Mouse (Mus musculus): ENCODE results near the gene March10. TPM values are rescaled to one million over a fixed set of nuclear protein-coding genes. Genes with fewer than 3 reads are reported as not detected.

The March10 gene
- polyA plus RNA-seq, 1 experiment, result 471 TPM

DNA sequence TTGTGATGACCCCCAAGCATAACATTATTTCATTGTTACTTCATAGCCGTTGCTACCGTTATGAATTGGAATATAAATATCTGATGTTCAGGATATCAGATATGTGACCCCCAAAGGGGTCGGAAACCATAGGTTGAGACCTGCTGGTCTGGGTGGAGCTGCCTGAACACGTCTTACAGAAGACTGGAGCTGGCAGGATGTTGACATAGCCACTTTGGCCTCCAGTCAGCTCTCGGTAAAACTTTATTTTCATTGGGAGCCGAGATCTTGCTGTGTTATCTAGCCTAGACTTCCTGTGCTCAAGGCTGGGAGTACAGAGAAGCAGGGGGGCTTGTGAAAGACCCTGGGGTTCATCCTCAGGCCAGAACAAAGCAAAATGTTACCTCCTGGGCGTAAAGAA lies 100.2 kb downstream of the March10 start:
- no peaks in the 10 kb centered on the region for H3K4me1 ChIP-seq (ENCODE audit: control insufficient read depth, insufficient read depth, low read length)
- H3K27me3 ChIP-seq (ENCODE audit: control insufficient read depth, insufficient read depth, low read length), result no peaks in the 10 kb centered on the region
- no peaks in the 10 kb centered on the region for H3K36me3 ChIP-seq (ENCODE audit: control insufficient read depth, insufficient read depth, low read length)
- no peak overlapping the region for H3K4me3 ChIP-seq (ENCODE audit: control insufficient read depth, low read depth, low read length)
- no peak overlapping the region for H3K27ac ChIP-seq (ENCODE audit: control insufficient read depth, insufficient read depth, low read depth, low read length)
- TF ChIP-seq POLR2A (IDR thresholded peaks at IDR 0.05; ENCODE audit: control insufficient read depth, low read depth, low read length), result no peak
- TF ChIP-seq CTCF (IDR thresholded peaks at IDR 0.05; ENCODE audit: control insufficient read depth, insufficient read depth, insufficient replicate concordance, low read depth, low read length), result no peak

DNA sequence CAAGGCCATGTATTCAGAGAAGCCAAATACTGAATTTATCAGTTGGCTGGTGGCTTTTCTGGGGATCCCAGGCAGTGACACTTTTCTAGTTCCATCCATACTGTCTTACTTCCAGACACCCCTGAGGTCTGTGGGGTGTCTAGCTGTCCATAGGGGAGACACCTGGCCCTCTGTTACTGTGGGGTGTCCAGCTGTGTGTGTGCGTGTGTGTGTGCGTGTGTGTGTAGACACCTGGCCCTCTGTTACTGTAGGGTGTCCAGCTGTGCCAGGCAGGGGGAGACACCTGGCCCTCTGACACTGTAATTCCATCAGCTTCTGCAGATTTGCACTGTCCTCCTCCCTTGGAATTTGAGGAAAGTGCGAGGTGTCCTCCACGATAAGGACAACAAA lies 102.6 kb downstream of the March10 start:
- TF ChIP-seq POLR2A (IDR thresholded peaks at IDR 0.05; ENCODE audit: control insufficient read depth, low read depth, low read length) (no peak), CTCF (IDR thresholded peaks at IDR 0.05; ENCODE audit: control insufficient read depth, insufficient read depth, insufficient replicate concordance, low read depth, low read length) (no peak)
- H3K36me3 ChIP-seq (ENCODE audit: control insufficient read depth, insufficient read depth, low read length), result no peaks in the 10 kb centered on the region
- no peak overlapping the region for H3K27ac ChIP-seq (ENCODE audit: control insufficient read depth, insufficient read depth, low read depth, low read length)
- H3K27me3 ChIP-seq (ENCODE audit: control insufficient read depth, insufficient read depth, low read length), result no peaks in the 10 kb centered on the region
- H3K4me3 ChIP-seq (ENCODE audit: control insufficient read depth, low read depth, low read length), result no peak overlapping the region
- peaks cover 9% of the 10 kb centered on the region for H3K4me1 ChIP-seq (ENCODE audit: control insufficient read depth, insufficient read depth, low read length)

DNA sequence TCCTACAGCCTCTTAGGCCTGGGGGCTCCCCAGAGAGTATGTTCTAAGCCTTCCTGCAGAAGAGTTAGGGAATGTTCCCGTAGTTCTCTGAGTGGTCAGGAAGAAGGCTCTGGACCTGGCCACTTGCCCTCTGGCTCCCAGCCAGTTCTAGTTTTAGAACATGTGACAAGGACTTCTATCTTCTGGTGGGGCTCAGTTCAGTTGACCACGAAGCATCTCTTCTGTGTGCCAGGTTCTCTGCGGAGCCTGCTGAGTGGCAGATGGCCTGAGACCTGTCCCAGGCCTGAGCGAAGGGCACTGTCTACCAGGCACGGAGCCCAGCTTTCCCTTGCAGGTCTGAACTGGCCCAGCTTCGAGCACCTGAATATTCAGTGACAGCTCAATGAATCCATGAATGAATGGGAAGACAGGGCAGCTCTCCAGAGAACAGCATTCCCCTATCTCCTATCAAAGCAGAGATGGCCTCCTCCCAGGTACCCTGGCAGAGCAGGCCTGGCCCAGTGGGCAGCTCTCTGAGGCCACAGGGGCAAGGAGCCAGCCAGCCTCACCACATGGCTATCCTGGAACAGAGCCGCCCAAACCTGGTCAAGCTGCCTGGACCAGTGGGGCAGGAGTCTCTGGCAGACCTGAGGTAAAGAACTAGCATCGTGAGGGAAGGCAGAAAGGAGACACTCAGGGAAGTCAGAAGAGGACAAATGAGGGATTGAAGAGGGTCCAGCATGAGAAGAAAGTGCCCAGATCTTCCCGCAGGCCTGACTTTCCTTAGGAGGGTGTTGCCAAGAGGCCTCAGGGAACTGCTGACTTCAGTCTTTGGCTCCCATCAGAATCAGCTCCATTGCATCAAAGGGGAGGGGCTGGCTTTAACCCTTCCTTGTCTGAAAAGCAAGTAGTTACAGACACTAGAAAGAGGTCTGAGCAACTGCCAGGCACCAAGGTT lies 103.3 kb downstream of the March10 start:
- H3K36me3 ChIP-seq (ENCODE audit: control insufficient read depth, insufficient read depth, low read length), result no peaks in the 10 kb centered on the region
- no peak overlapping the region for H3K27ac ChIP-seq (ENCODE audit: control insufficient read depth, insufficient read depth, low read depth, low read length)
- H3K27me3 ChIP-seq (ENCODE audit: control insufficient read depth, insufficient read depth, low read length), result no peaks in the 10 kb centered on the region
- TF ChIP-seq POLR2A (IDR thresholded peaks at IDR 0.05; ENCODE audit: control insufficient read depth, low read depth, low read length) (no peak), CTCF (IDR thresholded peaks at IDR 0.05; ENCODE audit: control insufficient read depth, insufficient read depth, insufficient replicate concordance, low read depth, low read length) (no peak)
- peaks cover 9% of the 10 kb centered on the region for H3K4me1 ChIP-seq (ENCODE audit: control insufficient read depth, insufficient read depth, low read length)
- no peak overlapping the region for H3K4me3 ChIP-seq (ENCODE audit: control insufficient read depth, low read depth, low read length)

DNA sequence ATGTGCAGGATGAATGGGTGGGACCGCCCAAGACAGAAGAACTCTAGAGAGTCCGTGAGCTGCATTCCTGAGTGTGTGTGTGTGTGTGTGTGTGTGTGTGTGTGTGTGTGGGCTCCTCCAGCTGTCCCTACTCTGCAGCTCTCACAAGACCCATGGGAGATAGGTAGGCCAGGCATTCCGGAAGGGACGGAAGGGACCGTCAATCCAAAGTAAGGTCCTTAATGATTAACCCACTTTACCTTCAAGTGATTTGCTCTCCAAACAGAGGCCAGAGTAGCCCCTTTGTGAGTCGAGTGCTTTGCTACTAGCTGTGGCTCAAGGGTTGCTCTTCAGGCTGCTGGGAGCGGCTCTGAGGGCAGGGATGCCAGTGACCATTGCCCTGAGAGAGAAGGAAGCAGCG lies 104.4 kb downstream of the March10 start:
- H3K4me1 ChIP-seq (ENCODE audit: control insufficient read depth, insufficient read depth, low read length), result peaks cover 9% of the 10 kb centered on the region
- H3K27ac ChIP-seq (ENCODE audit: control insufficient read depth, insufficient read depth, low read depth, low read length), result no peak overlapping the region
- no peak overlapping the region for H3K4me3 ChIP-seq (ENCODE audit: control insufficient read depth, low read depth, low read length)
- H3K36me3 ChIP-seq (ENCODE audit: control insufficient read depth, insufficient read depth, low read length), result no peaks in the 10 kb centered on the region
- TF ChIP-seq POLR2A (IDR thresholded peaks at IDR 0.05; ENCODE audit: control insufficient read depth, low read depth, low read length) (no peak), CTCF (IDR thresholded peaks at IDR 0.05; ENCODE audit: control insufficient read depth, insufficient read depth, insufficient replicate concordance, low read depth, low read length) (no peak)
- no peaks in the 10 kb centered on the region for H3K27me3 ChIP-seq (ENCODE audit: control insufficient read depth, insufficient read depth, low read length)

GRCm38 (mm10) chr11:105350643-105351042 lies 105.9 kb downstream of the March10 start:
- Histone ChIP-seq H3K36me3 (ENCODE audit: control insufficient read depth, insufficient read depth, low read length) (no peaks in the 10 kb centered on the region), H3K4me3 (ENCODE audit: control insufficient read depth, low read depth, low read length) (no peak overlapping the region), H3K27me3 (ENCODE audit: control insufficient read depth, insufficient read depth, low read length) (no peaks in the 10 kb centered on the region), H3K27ac (ENCODE audit: control insufficient read depth, insufficient read depth, low read depth, low read length) (no peak overlapping the region), H3K4me1 (ENCODE audit: control insufficient read depth, insufficient read depth, low read length) (peaks cover 9% of the 10 kb centered on the region)
- no peak for TF ChIP-seq CTCF (IDR thresholded peaks at IDR 0.05; ENCODE audit: control insufficient read depth, insufficient read depth, insufficient replicate concordance, low read depth, low read length)
- TF ChIP-seq POLR2A (IDR thresholded peaks at IDR 0.05; ENCODE audit: control insufficient read depth, low read depth, low read length), result no peak

GRCm38 (mm10) chr11:105349780-105350324 lies 106.7 kb downstream of the March10 start:
- H3K27ac ChIP-seq (ENCODE audit: control insufficient read depth, insufficient read depth, low read depth, low read length), result no peak overlapping the region
- no peak overlapping the region for H3K4me3 ChIP-seq (ENCODE audit: control insufficient read depth, low read depth, low read length)
- H3K27me3 ChIP-seq (ENCODE audit: control insufficient read depth, insufficient read depth, low read length), result no peaks in the 10 kb centered on the region
- H3K4me1 ChIP-seq (ENCODE audit: control insufficient read depth, insufficient read depth, low read length), result peaks cover 9% of the 10 kb centered on the region
- TF ChIP-seq CTCF (IDR thresholded peaks at IDR 0.05; ENCODE audit: control insufficient read depth, insufficient read depth, insufficient replicate concordance, low read depth, low read length), result no peak
- TF ChIP-seq POLR2A (IDR thresholded peaks at IDR 0.05; ENCODE audit: control insufficient read depth, low read depth, low read length), result no peak
- no peaks in the 10 kb centered on the region for H3K36me3 ChIP-seq (ENCODE audit: control insufficient read depth, insufficient read depth, low read length)

DNA sequence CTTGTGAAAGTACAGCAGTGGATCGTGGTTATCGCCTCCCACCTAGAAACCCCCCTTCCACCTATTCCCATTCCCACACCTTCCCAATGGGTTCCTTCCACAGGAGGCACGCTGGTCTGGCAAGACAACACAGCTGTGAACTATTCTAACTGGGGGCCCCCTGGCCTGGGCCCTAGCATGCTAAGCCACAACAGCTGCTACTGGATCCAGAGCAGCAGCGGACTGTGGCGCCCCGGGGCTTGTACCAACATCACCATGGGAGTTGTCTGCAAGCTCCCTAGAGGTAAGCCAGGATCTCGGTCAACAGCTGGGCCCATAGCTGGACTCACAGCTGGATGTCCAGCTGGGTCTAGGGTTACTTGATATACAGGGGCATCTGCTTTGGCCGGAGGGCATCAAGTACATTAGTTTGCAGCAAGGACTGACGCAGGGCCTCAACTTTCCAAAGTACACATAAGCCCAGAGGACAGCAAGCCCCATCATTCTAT lies 108.0 kb downstream of the March10 start:
- TF ChIP-seq CTCF (IDR thresholded peaks at IDR 0.05; ENCODE audit: control insufficient read depth, insufficient read depth, insufficient replicate concordance, low read depth, low read length), result no peak
- no peak for TF ChIP-seq POLR2A (IDR thresholded peaks at IDR 0.05; ENCODE audit: control insufficient read depth, low read depth, low read length)
- Histone ChIP-seq H3K27me3 (ENCODE audit: control insufficient read depth, insufficient read depth, low read length) (no peaks in the 10 kb centered on the region), H3K27ac (ENCODE audit: control insufficient read depth, insufficient read depth, low read depth, low read length) (no peak overlapping the region), H3K36me3 (ENCODE audit: control insufficient read depth, insufficient read depth, low read length) (no peaks in the 10 kb centered on the region), H3K4me3 (ENCODE audit: control insufficient read depth, low read depth, low read length) (no peak overlapping the region), H3K4me1 (ENCODE audit: control insufficient read depth, insufficient read depth, low read length) (peaks cover 9% of the 10 kb centered on the region)

Data from testis, adult 2 months (tissue).